Mouse (Mus musculus): ENCODE measurements at regions not wholly inside any gene's neighbourhood (a gene's known extent, or its start where the extent isn't known, plus 50 kb on each side); places are given as distances from the start of the nearest gene placed in this dataset.

GRCm38 (mm10) chr3:140876201-140876895 lies 335.8 kb downstream of the Pdha2 start:
- peak; percentile 55 for ATAC-seq (replicated peaks; ENCODE audit: low read depth, poor library complexity, severe bottlenecking)

GRCm38 (mm10) chr3:140875500-140876200 lies 336.5 kb downstream of the Pdha2 start:
- peak; percentile 41 for ATAC-seq (replicated peaks; ENCODE audit: low read depth, poor library complexity, severe bottlenecking)

- ATAC-seq (replicated peaks; ENCODE audit: low read depth, poor library complexity, severe bottlenecking): no peak
Measured at GRCm38 (mm10) chr3:140874070-140874895, 337.9 kb downstream of the Pdha2 start.

DNA sequence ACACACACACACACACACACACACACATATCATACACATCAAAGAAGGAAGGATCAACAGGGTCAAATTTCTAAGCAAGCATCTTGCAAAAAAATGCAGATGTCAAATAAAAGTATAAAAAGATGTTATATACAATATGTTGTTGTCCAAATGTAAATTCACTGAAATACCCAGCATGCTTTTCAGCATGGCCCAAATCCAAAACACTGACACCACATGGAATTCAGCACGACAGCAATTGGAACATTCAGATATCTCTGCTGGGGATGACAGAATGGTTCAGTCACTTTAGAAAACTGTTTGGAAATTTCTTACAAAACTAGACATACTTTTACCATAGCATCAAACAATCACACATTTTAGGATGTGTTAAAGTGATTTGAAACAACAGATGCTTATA lies 339.6 kb downstream of the Pdha2 start:
- no peak for ATAC-seq (replicated peaks; ENCODE audit: low read depth, poor library complexity, severe bottlenecking)

GRCm38 (mm10) chr3:140871261-140871660 lies 340.9 kb downstream of the Pdha2 start:
- ATAC-seq (replicated peaks; ENCODE audit: low read depth, poor library complexity, severe bottlenecking): no peak

DNA sequence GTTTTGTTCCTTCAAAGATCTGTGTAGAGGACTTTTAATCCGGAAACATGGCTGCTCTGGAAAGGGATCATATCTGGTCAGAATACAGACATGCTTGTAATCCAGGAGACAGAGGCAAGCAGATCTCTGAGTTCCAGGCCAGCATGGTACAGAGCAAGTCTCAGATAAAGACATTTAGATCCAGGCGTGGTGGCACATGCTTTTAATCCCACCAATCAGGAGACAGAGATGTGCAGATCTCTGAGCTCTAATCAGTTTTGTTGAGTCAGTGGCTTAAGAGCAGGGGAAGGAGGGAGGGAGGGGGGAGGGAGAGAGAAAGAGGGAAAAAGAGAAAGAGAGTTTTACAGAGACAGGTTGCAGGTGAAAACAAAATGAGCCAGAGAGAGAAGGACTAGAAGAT lies 372.0 kb downstream of the Pdha2 start:
- ATAC-seq (replicated peaks; ENCODE audit: low read depth, poor library complexity, severe bottlenecking): no peak

- ATAC-seq (replicated peaks; ENCODE audit: low read depth, poor library complexity, severe bottlenecking): peak; percentile 42
Measured at GRCm38 (mm10) chr3:140837976-140838581, 374.1 kb downstream of the Pdha2 start.

DNA sequence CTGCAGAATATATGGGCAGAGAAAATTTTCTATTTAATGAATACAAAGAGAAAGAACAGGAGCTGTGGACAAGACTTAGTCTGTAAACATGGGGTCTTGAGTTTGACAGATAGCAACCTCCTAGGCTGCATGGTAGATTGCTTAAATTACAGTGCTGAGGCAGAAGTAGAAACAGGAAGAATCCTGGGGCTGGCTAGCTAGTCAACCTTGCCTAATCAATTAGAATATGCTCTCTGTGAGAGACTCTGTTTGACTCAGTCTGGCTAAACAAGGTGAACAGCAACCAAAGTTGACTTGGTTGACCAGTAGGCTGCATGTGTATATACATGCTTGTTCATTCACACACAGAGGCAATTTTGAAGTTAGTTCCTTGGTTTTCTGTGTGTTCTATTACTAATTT lies 390.9 kb downstream of the Pdha2 start:
- ATAC-seq (replicated peaks; ENCODE audit: low read depth, poor library complexity, severe bottlenecking): no peak

GRCm38 (mm10) chr3:140805586-140805985 lies 406.6 kb downstream of the Pdha2 start:
- no peak for ATAC-seq (replicated peaks; ENCODE audit: low read depth, poor library complexity, severe bottlenecking)

- ATAC-seq (replicated peaks; ENCODE audit: low read depth, poor library complexity, severe bottlenecking): no peak
Measured at GRCm38 (mm10) chr3:140792943-140793342, 419.2 kb downstream of the Pdha2 start.

- ATAC-seq (replicated peaks; ENCODE audit: low read depth, poor library complexity, severe bottlenecking): no peak
Measured at GRCm38 (mm10) chr3:140785700-140786099, 426.5 kb downstream of the Pdha2 start.

DNA sequence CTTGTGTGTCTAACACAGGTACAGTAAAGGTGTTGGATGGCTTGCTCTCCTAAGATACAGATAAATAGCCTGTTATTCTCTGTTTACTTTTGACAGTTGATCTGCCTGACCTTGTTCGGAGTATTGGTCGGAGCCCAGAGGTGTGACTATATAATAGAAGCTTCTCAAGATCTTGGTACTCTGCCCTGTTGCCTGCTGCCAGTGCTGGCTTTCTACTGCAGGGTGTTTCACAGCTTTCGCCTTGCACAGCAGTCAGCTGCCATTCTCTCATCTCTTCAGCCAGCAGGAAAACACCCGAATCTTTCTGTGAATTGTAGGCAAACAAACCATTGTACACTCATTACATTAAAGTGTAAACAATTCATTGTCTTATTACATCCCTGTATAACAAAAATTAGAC lies 452.1 kb downstream of the Pdha2 start:
- ATAC-seq (replicated peaks; ENCODE audit: low read depth, poor library complexity, severe bottlenecking): no peak

DNA sequence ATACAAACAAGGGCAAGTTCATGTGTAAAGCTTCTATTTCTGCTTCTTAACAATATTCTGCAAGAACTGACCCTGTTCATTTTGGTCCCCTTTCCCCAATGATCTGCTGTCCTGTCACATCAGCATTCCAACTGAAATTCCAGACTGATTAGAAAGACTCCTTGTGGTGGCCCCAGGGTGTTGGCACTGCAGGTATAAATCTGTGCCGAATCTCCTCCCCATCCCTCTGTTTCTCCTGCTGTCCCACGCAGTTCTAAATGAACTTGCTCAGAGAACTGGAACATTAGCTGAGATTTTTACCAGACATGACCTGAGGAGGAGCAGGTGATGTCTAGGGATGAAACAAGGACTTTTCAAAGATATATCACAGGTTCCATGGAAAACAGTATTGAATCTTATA lies 467.7 kb downstream of the Pdha2 start:
- no peak for ATAC-seq (replicated peaks; ENCODE audit: low read depth, poor library complexity, severe bottlenecking)

DNA sequence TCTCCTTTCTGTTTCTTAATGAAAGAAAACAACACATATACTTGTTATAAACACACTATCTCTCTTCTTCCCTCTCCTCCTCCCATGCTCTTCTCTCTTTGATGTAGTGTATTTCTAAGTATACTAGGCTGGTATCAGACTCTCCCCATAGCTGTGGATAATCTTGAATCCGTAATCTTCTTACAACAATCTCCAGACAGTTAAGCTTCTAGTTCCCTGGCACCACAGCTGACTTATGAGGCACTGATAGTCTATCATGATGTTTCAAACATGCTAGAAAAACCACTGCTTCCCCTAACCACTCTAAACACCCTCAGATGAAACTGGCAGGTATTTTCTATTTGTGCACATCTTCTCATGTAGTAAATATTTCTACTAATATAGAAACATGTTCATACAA lies 471.7 kb downstream of the Pdha2 start:
- ATAC-seq (replicated peaks; ENCODE audit: low read depth, poor library complexity, severe bottlenecking): 0 out of 2 replicates have a peak, but pooled peaks have one; percentile 16

DNA sequence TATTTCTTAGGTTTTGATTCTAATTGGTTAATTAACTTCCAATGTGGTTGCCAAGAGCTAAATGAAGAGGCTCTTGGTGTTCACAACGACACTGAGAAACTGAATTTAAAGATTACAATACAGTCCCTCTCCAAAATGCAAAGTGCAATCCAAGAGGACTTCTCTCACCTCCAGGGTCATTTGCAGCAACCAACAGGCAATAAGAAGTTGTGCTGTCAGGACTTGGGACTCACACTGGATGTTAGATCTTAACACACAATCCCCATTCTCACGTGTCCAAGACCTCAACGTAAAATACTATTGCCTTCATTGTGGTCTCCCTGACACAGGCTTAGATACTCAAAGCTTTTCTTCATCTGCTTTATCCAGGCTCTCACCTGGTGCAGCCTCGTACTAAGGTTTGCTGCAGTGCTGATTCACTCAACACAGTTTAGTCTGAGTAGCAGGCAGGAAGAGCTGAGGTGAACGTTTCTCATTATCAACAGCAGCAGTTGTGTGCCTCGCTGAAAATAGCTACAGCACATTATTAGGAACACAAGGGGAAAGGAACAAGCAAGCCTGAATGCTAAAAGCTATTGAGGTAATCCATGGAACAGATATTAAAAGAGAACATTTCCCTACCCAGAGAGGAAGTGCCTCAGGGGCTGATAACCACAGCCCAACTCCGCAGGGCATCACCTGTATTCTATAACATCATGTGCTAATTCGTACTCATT lies 473.3 kb downstream of the Pdha2 start:
- ATAC-seq (replicated peaks; ENCODE audit: low read depth, poor library complexity, severe bottlenecking): peak; percentile 75

DNA sequence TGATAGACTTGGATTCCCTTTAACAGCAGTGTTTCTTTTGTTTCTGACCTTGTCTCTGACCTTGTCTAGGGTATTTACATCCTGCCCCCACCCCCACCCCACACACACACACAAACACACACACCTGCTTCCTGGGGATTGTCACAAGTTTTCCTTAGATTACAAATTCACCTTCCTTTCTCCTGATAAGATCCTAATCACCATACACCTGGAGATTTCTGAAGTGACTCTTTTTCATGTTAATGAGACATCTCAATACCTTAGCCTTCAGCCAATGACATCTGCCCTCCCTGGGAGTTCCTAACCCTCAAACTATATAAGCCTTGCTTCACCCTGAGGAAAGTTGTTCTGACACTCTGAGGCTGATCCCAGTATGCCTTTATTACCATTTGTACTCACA lies 495.3 kb downstream of the Pdha2 start:
- ATAC-seq (replicated peaks; ENCODE audit: low read depth, poor library complexity, severe bottlenecking): no peak

- peak; percentile 59 for ATAC-seq (replicated peaks; ENCODE audit: low read depth, poor library complexity, severe bottlenecking)
Measured at GRCm38 (mm10) chr3:140707591-140708131, 504.5 kb downstream of the Pdha2 start.

GRCm38 (mm10) chr3:140706725-140707124 lies 505.4 kb downstream of the Pdha2 start:
- ATAC-seq (replicated peaks; ENCODE audit: low read depth, poor library complexity, severe bottlenecking): no peak

DNA sequence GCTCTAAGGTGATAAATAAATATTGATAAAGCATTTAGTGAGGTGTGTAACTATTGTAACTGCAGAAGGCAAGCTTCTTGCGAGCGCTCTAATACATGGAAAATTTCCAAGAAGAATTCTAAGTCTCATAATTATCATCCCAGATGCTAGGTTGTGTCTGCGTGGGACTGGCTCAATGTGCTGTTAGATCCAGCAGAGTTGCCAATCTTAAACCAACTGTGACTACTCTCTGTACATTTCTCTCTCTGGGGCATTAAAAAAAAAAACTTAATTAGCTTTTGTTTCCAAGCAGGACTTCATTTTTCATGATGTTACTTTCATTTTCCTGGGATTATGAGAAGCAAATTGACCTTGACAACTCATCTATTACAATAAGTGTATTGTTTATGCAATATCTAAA lies 506.6 kb downstream of the Pdha2 start:
- no peak for ATAC-seq (replicated peaks; ENCODE audit: low read depth, poor library complexity, severe bottlenecking)

GRCm38 (mm10) chr3:140702929-140703328 lies 509.2 kb downstream of the Pdha2 start:
- 0 out of 2 replicates have a peak, but pooled peaks have one; percentile 49 for ATAC-seq (replicated peaks; ENCODE audit: low read depth, poor library complexity, severe bottlenecking)
